Mouse (Mus musculus) retina, adult 2 months (tissue): ENCODE results near the gene A4galt.
"Not testable (repeated sequence)": the region's sequence is repeated elsewhere in the genome, so short reads cannot be mapped to it uniquely, and the experiment has no call there.

Experiments used
- DNase-seq: peaks from one replicate; pipeline ENCODE4 v3.0.0-alpha.2; 2012; ENCODE audit warnings: low read depth, low spot score

A4galt gene

DNA sequence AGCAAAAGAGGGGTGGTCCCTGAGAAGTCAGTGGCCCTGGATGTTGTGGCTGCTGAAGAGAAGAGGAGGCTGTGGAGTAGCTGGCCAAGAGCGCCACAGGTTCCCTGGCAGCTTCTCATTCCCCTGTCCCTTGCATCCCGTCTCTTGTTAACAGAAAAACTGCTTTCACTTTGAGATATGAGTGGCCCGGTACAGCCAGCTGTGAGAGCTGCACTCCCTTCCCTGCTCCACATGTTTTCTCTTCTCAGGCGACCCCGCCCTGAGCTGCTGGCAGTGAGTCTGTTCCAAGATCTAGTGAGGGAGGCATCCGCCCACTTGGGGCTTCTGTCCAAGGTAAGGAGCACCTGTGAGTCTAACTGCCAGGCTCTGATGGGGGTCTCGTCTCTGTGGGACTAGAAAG lies 16.9 kb upstream of the A4galt start:
- DNase-seq, result not testable (repeated sequence)

DNA sequence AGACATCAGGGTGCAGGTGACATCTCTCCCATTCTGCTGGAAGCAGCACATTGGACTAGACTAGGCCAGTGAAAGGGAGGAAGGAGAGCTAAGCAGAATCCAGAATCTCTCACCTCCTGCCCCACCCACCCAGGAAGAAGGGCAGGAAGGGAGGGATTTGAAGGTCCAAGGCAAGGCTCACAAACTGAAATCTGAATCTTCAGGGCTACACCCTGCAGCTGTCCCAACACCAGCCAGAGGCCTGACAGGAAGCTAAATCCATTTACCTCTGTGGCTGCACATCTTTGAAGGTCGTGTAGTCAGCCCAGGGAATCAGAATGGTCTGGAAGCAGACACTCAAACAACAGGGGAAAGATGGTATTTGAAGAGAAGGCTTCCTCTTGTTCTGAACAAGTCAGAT lies 13.7 kb upstream of the A4galt start:
- no peak for DNase-seq

DNA sequence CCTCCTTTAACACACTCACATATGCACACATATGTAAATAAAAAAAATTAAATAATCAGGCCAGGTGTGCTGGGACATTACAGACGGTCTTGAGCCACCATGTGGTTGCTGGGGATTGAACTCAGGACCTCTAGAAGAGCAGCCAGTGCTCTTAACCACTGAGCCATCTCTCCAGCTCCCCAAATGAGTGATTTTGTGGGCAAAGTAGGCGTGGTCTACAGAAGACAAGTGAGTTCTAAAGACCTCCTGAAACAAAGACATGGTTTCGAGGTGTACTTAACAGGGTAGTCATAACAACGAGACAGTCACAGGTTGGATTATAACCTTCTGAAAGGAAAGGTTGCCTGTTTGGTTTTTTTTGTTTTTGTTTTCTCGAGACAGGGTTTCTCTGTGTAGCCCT lies 11.8 kb upstream of the A4galt start:
- DNase-seq, result no peak

DNA sequence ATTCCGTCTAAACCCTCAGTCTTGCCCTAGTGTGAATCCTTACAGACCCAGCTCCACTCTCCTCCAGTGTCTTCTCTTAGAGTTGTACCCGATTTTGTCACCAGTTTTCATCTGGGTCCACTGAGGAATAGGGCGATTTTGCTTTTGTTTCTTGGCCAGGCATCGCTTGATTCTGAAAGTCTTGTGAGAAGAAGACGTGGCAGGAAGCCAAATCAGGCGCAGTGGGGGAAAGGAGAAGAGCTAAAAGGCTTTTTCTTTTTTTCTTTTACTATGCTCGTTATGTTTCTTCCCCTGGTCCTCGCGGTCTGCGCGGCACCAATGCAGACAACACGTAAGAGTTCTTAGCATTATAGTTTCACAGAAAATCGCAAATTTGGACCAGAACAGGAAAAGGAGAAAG lies 6.3 kb upstream of the A4galt start:
- no peak for DNase-seq

DNA sequence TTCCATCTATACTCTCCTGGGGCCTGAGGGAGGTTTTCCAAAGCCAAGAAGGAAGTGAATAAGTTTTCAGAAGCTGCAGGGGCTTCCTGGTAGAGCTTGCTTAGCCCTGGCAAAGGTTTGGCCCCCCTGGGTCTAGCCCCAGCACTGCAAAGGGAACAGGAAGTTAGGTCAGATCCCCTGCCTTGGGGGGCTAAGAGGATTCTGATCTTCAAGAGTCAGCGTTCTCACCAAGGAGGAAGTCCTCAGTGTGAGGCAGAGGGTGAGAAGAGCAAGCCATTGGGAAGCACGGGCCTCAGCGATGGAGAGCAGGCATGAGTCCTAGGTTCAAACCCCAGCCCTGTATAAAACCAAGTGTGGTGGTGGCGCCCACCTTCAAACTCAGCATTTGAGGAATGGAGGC lies 4.9 kb upstream of the A4galt start:
- no peak for DNase-seq

DNA sequence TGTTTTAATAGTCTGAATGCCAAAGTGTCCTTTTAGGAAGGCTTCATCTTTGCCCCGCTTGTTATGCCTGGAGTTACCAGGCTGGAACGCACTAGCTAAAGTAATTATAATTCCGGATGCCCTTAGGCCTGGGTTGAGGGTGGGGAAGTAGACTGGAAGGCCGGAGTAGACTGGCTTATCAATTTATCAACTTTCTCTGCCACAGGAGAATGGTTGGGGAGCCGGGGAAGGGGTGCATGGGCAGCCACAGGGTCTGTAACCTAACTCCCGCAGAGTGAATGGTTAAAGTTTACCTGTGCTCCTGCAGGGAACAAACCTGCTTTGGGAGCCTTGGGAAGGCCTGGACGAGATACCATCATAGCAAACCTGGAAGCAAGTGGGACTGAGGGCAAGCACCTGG lies 4.4 kb upstream of the A4galt start:
- no peak for DNase-seq

DNA sequence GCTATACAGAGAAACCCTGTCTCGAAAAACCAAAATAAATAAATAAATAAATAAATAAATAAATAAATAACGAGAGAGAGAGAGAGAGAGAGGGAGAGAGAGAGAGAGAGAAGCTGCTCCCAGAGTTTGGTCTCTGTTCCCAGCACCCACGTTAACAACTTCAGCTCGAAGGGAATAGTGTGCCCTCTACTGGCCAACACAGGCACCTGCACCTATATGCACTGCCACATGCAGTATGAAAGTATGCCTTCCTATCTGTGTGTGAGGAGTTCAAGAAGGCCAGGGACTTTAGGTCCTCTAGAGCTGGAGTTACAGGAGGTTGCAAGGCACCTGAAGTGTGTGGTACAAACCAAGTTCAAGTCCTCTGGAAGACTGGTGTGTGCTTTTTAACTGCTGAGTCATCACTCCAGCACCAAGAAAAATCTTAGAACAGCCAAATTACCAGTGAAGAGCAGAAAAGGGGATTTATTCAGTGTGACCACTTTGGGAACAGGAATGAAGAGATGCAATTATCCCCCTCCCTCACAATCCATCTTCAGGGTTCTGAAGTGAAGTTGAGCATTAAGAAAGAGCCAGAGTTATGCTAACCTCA lies 3.7 kb upstream of the A4galt start:
- DNase-seq, result no peak

DNA sequence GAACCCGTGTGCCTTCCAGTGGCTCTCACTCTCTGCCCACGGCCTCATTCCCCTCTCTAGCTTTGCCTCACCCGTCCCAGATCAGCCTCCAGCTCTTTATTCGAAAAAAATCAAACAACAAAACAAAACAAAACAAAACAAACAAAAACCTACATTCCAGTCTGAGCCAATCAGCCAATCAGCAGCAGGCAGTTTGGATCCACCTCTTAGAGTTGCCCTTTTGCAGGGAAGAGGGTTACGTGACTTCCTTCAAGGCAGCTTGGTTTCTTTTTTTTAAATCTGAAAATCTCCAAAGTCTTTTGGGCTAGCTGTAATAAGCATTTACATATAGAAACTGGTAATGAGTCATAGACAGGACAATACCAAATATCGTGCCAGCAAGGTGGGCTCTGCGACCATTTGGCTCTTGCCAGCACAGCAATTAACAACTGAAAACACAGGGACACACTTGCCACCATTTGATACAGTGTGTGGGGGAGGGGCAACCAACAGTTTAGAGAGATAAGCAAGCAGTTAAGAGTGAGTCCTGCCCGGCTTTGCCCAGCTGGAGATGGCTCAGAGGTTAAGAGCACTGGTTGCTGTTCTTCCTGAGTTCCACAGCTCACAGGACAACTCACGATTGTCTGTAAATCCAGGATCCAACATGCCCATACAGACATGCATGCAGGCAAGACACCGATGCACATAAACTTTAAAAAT lies 2.9 kb upstream of the A4galt start:
- no peak for DNase-seq

DNA sequence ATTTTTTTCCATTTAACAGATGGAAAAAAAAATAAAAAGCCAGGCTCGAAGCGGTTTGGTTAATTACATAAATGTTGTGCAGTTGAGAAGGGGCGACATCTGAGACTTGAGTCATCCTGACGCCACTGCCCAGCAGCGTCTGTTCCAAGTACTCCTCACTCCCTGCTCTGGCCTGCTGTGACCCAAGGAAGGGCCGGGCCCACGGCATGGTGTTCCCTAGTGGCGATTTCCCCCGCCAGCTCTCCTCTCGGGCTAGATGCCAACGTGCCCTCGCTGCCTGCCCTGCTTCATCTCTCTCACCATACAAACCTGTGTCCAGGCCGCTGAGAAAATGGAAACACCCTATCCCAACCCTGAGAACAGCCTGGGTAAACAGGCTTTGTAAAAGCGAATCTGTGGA lies 486 bp upstream of the A4galt start:
- DNase-seq, result no peak

DNA sequence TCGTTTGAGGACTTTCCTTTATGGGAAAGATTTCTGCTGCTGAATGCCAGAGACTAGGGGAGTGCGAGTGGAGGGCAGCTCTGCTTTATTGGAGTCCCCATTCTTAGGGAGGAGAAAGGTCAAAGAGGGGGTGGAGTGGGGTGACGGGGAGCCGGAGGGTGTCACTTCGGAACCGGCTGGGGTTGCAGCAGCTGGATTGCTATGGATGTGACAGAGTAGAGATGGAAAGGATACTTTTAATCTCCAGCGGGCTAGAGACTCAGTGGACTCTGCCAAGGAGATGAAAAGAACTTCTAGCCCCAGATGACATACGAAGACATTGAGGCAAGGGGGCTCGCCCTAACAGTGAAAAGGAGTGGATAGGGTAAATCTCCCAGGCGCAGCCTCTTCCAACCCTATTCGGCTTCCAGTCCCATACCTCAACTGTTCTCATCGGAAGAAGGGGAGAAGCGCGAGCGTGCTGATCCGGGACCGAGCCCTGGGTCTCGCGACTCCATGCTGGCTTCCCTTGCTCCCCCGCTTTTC lies 861 bp downstream of the A4galt start:
- DNase-seq, result no peak

DNA sequence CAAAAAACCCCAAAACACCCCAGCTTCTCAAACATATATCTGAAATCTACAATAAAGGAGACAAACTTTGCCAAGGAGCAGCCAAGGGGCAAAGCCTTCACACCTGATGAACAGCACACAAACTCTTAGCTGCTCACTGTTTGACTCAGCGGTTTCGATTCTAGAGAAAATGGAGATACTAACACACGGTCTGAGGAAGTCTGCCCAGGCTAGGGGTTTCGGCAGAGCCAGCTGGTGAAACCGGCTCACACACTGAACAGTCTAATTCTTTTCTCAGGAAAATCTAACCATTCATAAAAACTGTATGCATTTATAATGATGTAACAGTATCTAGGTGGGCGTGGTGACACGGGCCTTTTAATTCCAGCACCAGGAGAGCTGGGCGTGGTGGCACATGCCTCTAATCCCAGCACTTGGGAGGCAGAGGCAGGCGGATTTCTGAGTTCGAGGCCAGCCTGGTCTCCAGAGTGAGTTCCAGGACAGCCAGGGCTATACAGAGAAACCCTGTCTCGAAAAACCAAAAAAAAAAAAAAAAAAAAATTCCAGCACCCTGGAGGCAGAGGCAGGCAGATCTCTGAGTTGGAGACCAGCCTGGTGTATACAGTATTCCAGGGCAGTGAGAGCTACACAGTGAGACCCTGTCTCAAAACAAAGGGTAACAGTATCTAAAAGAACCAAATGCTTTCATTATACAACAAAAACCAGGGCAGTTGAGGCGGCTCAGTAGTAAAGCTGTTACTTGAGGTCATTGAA lies 1.9 kb downstream of the A4galt start:
- DNase-seq, result no peak

DNA sequence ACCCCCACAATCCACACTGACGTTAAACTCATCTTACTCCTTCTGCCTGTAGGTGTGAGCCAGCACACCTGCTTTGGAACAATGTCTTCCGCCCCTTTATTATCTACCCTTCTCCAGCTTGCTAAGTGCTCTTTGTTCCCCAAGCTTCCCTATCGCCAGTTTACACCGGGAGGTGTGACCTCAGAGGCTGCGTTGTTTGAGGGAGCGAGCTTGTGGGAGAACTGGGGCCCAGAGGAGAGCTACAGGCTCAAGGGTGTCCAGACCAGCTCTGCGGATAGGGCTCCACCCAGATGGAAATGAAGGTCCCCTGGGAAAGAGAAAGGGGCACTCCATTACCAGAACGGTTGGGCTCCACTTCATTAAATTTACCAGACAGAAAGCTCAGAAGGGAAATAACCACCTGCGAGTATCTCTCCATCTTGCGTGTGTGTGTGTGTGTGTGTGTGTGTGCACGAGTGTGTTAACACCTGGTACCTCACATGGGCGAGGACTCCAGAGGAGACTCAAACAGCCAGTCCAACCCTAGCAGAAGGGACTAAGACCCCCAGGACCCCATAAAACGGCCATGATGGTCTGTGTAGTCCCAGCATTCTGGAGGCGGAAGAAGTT lies 3.2 kb downstream of the A4galt start:
- DNase-seq, result no peak

DNA sequence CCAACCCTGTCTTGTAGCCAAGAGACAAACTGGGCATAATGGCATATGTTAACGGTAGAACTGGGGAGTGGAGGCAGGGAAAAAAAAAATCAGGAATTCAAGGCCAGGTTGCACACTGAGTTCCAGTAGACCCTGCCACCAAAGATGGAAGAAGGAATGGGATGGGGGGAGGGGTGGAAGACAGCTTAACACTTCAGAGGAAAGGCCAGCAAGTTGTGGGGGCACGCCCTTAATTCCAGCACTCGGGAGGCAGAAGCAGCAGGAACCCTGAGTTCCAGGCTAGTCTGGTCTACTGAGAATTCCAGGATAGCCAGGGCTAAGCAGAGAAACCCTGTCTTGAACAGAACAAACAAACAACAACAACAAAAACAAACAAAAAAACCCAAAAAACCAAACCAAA lies 7.2 kb downstream of the A4galt start:
- no peak for DNase-seq

DNA sequence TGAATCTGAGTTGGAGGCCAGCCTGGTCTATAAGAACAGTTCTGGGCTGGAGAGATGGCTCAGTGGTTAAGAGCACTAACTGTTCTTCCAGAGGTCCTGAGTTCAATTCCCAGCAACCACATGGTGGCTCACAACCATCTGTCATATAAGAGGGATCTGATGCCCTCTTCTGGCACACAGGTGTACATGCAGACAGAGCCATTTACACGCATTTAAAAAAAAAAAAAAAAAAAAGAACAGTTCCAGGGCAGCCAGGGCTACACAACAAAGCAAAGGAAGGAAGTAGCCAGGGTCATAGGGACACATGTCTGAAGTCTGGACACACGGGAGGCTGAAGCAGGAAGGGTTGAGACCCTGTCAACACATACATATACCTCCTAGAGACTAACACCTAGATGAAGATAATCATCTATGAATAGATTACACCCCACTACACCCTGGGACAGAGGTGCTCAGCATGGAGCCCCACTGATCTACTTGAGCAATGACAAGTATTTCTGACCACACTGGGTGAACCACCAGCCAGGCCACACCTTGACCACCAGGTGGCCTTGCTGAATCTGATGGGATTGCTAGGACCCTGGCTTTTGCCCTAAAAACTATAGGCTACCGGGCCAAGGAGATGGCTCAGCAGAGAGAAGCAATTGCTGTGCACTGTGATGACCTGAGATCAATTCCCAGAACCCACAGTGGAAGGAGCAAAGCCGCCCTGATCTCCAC lies 9.5 kb downstream of the A4galt start:
- DNase-seq, result no peak

DNA sequence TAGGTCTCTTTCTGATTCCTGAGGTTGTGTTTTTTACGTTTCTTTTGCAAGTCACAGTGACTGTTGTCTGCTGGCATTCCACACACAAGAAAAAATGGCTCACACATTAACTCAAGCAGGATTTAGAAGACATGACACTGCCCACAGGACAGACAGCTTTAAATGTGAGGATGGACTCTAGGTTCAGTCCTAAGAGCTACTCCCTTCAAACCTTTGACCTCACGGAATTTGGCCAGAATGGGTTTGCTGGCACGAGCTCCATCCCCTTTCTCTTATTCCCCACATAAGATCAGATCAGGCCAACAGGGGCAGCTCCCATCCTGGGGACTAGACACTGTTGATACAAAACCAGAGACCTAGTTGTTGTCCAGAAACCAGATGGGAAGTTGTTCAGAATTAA lies 10.1 kb downstream of the A4galt start:
- DNase-seq, result no peak

DNA sequence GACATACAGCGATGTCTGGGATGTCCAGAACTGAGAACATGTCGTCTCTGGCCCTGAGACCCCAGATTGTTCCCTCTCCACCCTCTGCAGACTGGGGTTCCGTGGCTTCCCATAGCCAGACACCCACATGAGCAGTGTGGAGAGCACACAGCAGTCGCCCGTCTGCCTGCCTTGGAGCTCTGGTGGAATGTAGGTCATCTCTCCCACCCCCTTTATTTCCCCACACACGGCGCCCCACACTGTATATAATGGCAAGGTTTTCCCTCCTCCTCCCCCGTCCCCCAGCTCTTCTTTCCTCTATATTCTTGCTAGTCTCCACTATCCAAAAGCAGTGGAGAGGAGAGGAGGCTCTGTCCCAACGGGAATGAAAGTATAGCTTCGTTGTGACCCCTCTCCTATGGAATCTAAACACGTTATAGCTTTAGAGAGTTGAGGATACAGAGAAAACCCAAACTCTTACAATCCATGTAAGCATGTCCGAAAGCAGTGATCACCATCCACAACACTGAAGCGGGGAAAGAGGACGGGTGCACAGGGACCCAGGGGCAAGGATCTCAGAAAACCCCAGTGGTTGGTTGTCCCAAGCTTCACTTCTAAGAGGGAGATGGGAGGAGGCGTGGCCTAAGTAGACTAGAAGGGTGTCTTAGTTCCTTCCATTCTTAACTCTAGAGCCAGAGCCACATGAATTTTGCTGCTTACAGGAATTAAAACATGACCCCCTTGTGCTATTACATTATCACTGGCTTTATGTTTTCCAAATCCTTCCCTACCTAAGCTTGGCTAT lies 13.9 kb downstream of the A4galt start:
- DNase-seq, result no peak

DNA sequence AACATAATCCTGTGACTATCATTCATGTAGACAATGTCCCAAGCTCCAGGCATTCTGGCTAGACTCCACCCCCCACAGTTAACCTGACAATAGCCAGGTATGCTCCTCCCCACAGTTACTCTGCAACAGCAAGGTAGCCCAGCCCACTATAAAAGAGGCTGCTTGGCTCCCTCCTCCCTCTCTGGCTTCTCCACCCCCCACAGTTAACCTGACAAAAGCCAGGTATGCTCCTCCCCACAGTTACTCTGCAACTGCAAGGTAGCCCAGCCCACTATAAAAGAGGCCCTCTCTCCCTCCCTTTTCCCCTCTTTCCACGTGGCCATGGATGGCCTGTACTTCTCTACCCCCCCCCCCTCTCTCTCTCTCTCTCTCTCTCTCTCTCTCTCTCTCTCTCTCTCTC lies 14.8 kb downstream of the A4galt start:
- no peak for DNase-seq

DNA sequence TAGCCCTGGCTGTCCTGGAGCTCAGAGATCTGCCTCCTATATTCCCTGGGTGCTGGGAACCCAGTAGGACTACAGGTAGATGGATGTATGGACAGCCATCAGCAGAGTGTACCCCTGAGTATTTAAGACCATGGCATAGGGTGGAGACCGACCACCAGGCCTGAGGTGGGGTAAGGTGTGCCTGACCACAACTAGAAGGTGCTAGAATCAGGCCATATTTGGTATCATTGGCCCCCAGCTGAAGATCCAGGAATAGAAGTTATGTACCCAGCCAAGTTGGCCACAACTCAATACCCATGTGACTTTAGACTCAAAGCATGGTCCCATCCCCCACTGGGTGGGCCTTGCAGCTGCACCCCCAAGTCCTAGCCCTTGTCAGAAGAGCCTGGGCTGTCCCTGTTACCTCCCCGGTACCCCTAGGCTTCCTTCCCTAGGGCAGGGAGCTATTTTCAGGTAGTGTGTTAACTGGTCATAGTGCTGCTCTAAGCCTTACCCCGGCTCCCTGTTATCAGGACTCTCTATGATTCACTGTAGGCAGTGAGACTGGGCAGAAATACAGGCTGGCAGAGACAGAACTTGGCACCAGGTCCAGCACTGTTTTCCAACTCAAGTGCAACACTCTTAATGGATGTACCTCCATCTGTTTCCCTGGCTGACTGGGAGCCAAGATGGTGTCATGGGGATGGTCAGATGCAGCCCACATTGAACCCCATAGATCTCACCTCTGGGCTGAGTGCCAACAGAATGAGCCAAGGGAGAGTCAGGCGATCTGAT lies 18.2 kb downstream of the A4galt start:
- DNase-seq, result no peak

DNA sequence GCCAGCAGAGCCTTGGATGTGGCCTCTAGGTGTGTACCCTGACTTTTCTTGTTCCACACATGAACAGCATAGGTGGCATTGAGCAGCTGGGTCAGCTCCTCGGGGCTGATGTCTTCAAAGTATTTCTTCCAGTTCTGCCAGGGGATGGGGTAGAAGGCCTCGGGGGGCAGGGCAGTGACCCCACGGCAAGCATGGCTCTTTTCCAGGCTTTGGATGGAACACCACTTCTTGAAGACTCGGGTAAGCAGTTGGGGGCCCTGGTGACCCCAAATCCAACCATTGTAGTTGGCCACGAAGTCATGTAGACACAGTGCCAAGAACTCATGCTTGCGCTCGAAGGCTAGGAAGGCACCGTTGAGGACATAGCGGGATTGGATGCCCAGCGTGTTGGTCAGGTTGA lies 24.0 kb downstream of the A4galt start:
- DNase-seq, result no peak

DNA sequence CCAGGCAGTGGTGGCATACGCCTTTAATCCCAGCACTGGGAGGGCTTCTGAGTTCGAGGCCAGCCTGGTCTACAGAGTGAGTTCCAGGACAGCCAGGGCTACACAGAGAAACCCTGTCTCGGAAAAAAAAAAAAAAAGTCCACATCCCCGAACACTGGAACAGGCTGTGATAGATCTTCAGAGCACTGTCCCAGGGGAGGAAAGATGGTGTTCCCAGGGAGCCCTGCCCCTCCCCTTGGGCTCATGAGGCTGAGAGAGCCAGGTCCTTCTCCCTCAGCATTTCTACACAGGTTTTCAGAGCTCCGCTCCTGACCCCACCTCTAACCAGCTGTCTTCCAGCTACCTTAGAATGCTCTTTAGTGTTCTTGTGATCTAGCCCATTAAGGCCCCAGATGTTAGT lies 24.7 kb downstream of the A4galt start:
- DNase-seq, result no peak
